Mouse (Mus musculus): ENCODE data around the gene Actn2. TPM values are rescaled to one million over a fixed set of nuclear protein-coding genes. Genes with fewer than 3 reads are reported as not detected.

Gene Actn2
- polyA plus RNA-seq, 1 experiment, result 61.4 TPM

- no peak for TF ChIP-seq POLR2A (IDR thresholded peaks at IDR 0.05; ENCODE audit: borderline replicate concordance, extremely low read depth, low read depth, low read length)
- no peak for TF ChIP-seq CTCF (IDR thresholded peaks at IDR 0.05; ENCODE audit: insufficient read depth, low read length)
- no peak for DNase-seq
- 65% methylated on average over 2 of the region's 2 CpGs for WGBS
- Histone ChIP-seq H3K4me1 (ENCODE audit: control insufficient read depth, insufficient read depth, low read length) (no peaks in the 10 kb centered on the region), H3K4me3 (replicated peaks; ENCODE audit: extremely low read depth, low read depth, low read length) (no peak overlapping the region)
Observed at GRCm38 (mm10) chr13:12320148-12320547, 20.4 kb downstream of the Actn2 start.

GRCm38 (mm10) chr13:12318017-12318416, 22.5 kb downstream of the Actn2 start:
- TF ChIP-seq POLR2A (IDR thresholded peaks at IDR 0.05; ENCODE audit: borderline replicate concordance, extremely low read depth, low read depth, low read length), result no peak
- no peak for TF ChIP-seq CTCF (IDR thresholded peaks at IDR 0.05; ENCODE audit: insufficient read depth, low read length)
- DNase-seq, result no peak
- Histone ChIP-seq H3K4me1 (ENCODE audit: control insufficient read depth, insufficient read depth, low read length) (no peaks in the 10 kb centered on the region), H3K4me3 (replicated peaks; ENCODE audit: extremely low read depth, low read depth, low read length) (no peak overlapping the region)
- WGBS, result 60% methylated on average over 5 of the region's 5 CpGs

GRCm38 (mm10) chr13:12317191-12317765, 23.3 kb downstream of the Actn2 start:
- 44% methylated on average over 6 of the region's 6 CpGs for WGBS
- DNase-seq, result no peak

GRCm38 (mm10) chr13:12314173-12314572, 26.4 kb downstream of the Actn2 start:
- DNase-seq, result no peak
- TF ChIP-seq CTCF (IDR thresholded peaks at IDR 0.05; ENCODE audit: insufficient read depth, low read length), result no peak
- no peak for TF ChIP-seq POLR2A (IDR thresholded peaks at IDR 0.05; ENCODE audit: borderline replicate concordance, extremely low read depth, low read depth, low read length)
- WGBS, result 93% methylated on average over 6 of the region's 6 CpGs

More at GRCm38 (mm10) chr13:12317191-12317765, 23.3 kb downstream of the Actn2 start:
- TF ChIP-seq CTCF (IDR thresholded peaks at IDR 0.05; ENCODE audit: insufficient read depth, low read length) (no peak), POLR2A (IDR thresholded peaks at IDR 0.05; ENCODE audit: borderline replicate concordance, extremely low read depth, low read depth, low read length) (no peak)
- Histone ChIP-seq H3K4me1 (ENCODE audit: control insufficient read depth, insufficient read depth, low read length) (no peaks in the 10 kb centered on the region), H3K4me3 (replicated peaks; ENCODE audit: extremely low read depth, low read depth, low read length) (no peak overlapping the region)

GRCm38 (mm10) chr13:12311930-12312492, 28.5 kb downstream of the Actn2 start:
- no peak overlapping the region for H3K4me3 ChIP-seq (replicated peaks; ENCODE audit: extremely low read depth, low read depth, low read length)
- no peak for TF ChIP-seq CTCF (IDR thresholded peaks at IDR 0.05; ENCODE audit: insufficient read depth, low read length)
- no peak for TF ChIP-seq POLR2A (IDR thresholded peaks at IDR 0.05; ENCODE audit: borderline replicate concordance, extremely low read depth, low read depth, low read length)
- no peaks in the 10 kb centered on the region for H3K4me1 ChIP-seq (ENCODE audit: control insufficient read depth, insufficient read depth, low read length)
- 68% methylated on average over 10 of the region's 10 CpGs for WGBS
- no peak for DNase-seq

More at GRCm38 (mm10) chr13:12314173-12314572, 26.4 kb downstream of the Actn2 start:
- no peak overlapping the region for H3K4me3 ChIP-seq (replicated peaks; ENCODE audit: extremely low read depth, low read depth, low read length)
- no peaks in the 10 kb centered on the region for H3K4me1 ChIP-seq (ENCODE audit: control insufficient read depth, insufficient read depth, low read length)

- DNase-seq, result no peak
- H3K4me3 ChIP-seq (replicated peaks; ENCODE audit: extremely low read depth, low read depth, low read length), result no peak overlapping the region
- TF ChIP-seq POLR2A (IDR thresholded peaks at IDR 0.05; ENCODE audit: borderline replicate concordance, extremely low read depth, low read depth, low read length) (no peak), CTCF (IDR thresholded peaks at IDR 0.05; ENCODE audit: insufficient read depth, low read length) (no peak)
- no peaks in the 10 kb centered on the region for H3K4me1 ChIP-seq (ENCODE audit: control insufficient read depth, insufficient read depth, low read length)
- 70% methylated on average over 4 of the region's 4 CpGs for WGBS
Observed at GRCm38 (mm10) chr13:12311371-12311770, 29.2 kb downstream of the Actn2 start.

- no peak overlapping the region for H3K4me3 ChIP-seq (replicated peaks; ENCODE audit: extremely low read depth, low read depth, low read length)
- H3K4me1 ChIP-seq (ENCODE audit: control insufficient read depth, insufficient read depth, low read length), result no peaks in the 10 kb centered on the region
- WGBS, result 82% methylated on average over 3 of the region's 3 CpGs
- TF ChIP-seq CTCF (IDR thresholded peaks at IDR 0.05; ENCODE audit: insufficient read depth, low read length), result no peak
- TF ChIP-seq POLR2A (IDR thresholded peaks at IDR 0.05; ENCODE audit: borderline replicate concordance, extremely low read depth, low read depth, low read length), result no peak
- no peak for DNase-seq
Observed at GRCm38 (mm10) chr13:12309446-12309845, 31.1 kb downstream of the Actn2 start.

- 83% methylated on average over 12 of the region's 12 CpGs for WGBS
- TF ChIP-seq CTCF (IDR thresholded peaks at IDR 0.05; ENCODE audit: insufficient read depth, low read length) (no peak), POLR2A (IDR thresholded peaks at IDR 0.05; ENCODE audit: borderline replicate concordance, extremely low read depth, low read depth, low read length) (no peak)
- no peak overlapping the region for H3K4me3 ChIP-seq (replicated peaks; ENCODE audit: extremely low read depth, low read depth, low read length)
- no peaks in the 10 kb centered on the region for H3K4me1 ChIP-seq (ENCODE audit: control insufficient read depth, insufficient read depth, low read length)
- no peak for DNase-seq
Observed at GRCm38 (mm10) chr13:12308878-12309277, 31.7 kb downstream of the Actn2 start.

GRCm38 (mm10) chr13:12308473-12308872, 32.1 kb downstream of the Actn2 start:
- WGBS, result 87% methylated on average over 8 of the region's 8 CpGs
- Histone ChIP-seq H3K4me1 (ENCODE audit: control insufficient read depth, insufficient read depth, low read length) (no peaks in the 10 kb centered on the region), H3K4me3 (replicated peaks; ENCODE audit: extremely low read depth, low read depth, low read length) (no peak overlapping the region)
- no peak for TF ChIP-seq POLR2A (IDR thresholded peaks at IDR 0.05; ENCODE audit: borderline replicate concordance, extremely low read depth, low read depth, low read length)
- no peak for TF ChIP-seq CTCF (IDR thresholded peaks at IDR 0.05; ENCODE audit: insufficient read depth, low read length)
- DNase-seq, result no peak

- no peak for DNase-seq
- Histone ChIP-seq H3K4me1 (ENCODE audit: control insufficient read depth, insufficient read depth, low read length) (no peaks in the 10 kb centered on the region), H3K4me3 (replicated peaks; ENCODE audit: extremely low read depth, low read depth, low read length) (no peak overlapping the region)
- TF ChIP-seq POLR2A (IDR thresholded peaks at IDR 0.05; ENCODE audit: borderline replicate concordance, extremely low read depth, low read depth, low read length) (no peak), CTCF (IDR thresholded peaks at IDR 0.05; ENCODE audit: insufficient read depth, low read length) (no peak)
- 54% methylated on average over 4 of the region's 4 CpGs for WGBS
Observed at GRCm38 (mm10) chr13:12307286-12307685, 33.3 kb downstream of the Actn2 start.
